Mouse (Mus musculus) hematopoietic stem cell, adult 5-6 weeks (primary cell): ENCODE data around the gene Fbxw11. TPM values are rescaled to one million over a fixed set of nuclear protein-coding genes. Genes with fewer than 3 reads are reported as not detected.
"Not testable (repeated sequence)": the region's sequence is repeated elsewhere in the genome, so short reads cannot be mapped to it uniquely, and the experiment has no call there.

ENCODE experiments used
- ATAC-seq, 2 experiments: fragments of 125-278 bp in 1 of 2; replicated peaks in 1 of 2; 2 replicates each; pipeline ENCODE4 v1.8.0; 2016 to 2017; ENCODE audit warnings: inconsistent platforms in 2 of 2, mild to moderate bottlenecking in 2 of 2, moderate number of reproducible peaks in 2 of 2, low read depth in 1 of 2, moderate TSS enrichment in 1 of 2; ENCODE audit not compliant: low FRiP score in 2 of 2, poor library complexity in 2 of 2, severe bottlenecking in 2 of 2, insufficient read depth in 1 of 2, low TSS enrichment in 1 of 2
- total RNA-seq: library from RNA; stranded (forward); fragments of 172-1452, 232-1000 nt; gene quantifications from 2 replicates; pipeline ENCODE4 v1.2.3, GENCODE M21; 2017

Fbxw11 gene
- total RNA-seq, 1 experiment from 2014 or later: 57.7 TPM

- no peak for ATAC-seq
These were observed 1.5 kb downstream of the Fbxw11 start for GRCm38 (mm10) chr11:32644010-32644409.

- no peak for ATAC-seq
These were observed 4.7 kb downstream of the Fbxw11 start for GRCm38 (mm10) chr11:32647265-32647664.

- no peak for ATAC-seq
These were observed 7.8 kb downstream of the Fbxw11 start for GRCm38 (mm10) chr11:32650236-32650749.

- no peak for ATAC-seq
These were observed 8.5 kb downstream of the Fbxw11 start for GRCm38 (mm10) chr11:32650893-32651590.

GRCm38 (mm10) chr11:32651723-32652122, 9.2 kb downstream of the Fbxw11 start:
- ATAC-seq: no peak

- ATAC-seq: no peak
These were observed 19.6 kb downstream of the Fbxw11 start for GRCm38 (mm10) chr11:32662082-32662656.

GRCm38 (mm10) chr11:32665639-32666038, 23.1 kb downstream of the Fbxw11 start:
- peak in 1 of 2 experiments; percentile 60; a peak in 1 of 4 replicates for ATAC-seq

GRCm38 (mm10) chr11:32666983-32667382, 24.5 kb downstream of the Fbxw11 start:
- ATAC-seq: no peak

- ATAC-seq: peak; percentile 57 to 84; a peak in 3 of 4 replicates
These were observed 29.0 kb downstream of the Fbxw11 start for GRCm38 (mm10) chr11:32671480-32671879.

- no peak for ATAC-seq
These were observed 34.3 kb downstream of the Fbxw11 start for GRCm38 (mm10) chr11:32676777-32677176.

GRCm38 (mm10) chr11:32677811-32678210, 35.3 kb downstream of the Fbxw11 start:
- ATAC-seq: no peak

- ATAC-seq: not testable (repeated sequence)
These were observed 36.6 kb downstream of the Fbxw11 start for GRCm38 (mm10) chr11:32679091-32679490.

- peak; percentile 91 to 93 for ATAC-seq
These were observed 37.5 kb downstream of the Fbxw11 start for GRCm38 (mm10) chr11:32680014-32680413.

- no peak for ATAC-seq
These were observed 38.8 kb downstream of the Fbxw11 start for GRCm38 (mm10) chr11:32681192-32681795.

- peak; percentile 36 to 42; a peak in 3 of 4 replicates for ATAC-seq
These were observed 40.0 kb downstream of the Fbxw11 start for GRCm38 (mm10) chr11:32682335-32683102.

GRCm38 (mm10) chr11:32684690-32685254, 42.2 kb downstream of the Fbxw11 start:
- no peak for ATAC-seq

GRCm38 (mm10) chr11:32688245-32688855, 45.8 kb downstream of the Fbxw11 start:
- ATAC-seq: no peak
